Comparison of ENCODE assay signal across 16 mouse cellular contexts in genomic region chr1:188333936-188334335, GRCm38 (mm10).
DNase-seq lines count a peak whose midpoint lies in the region; ATAC-seq and TF ChIP-seq lines count a peak whose summit lies in the region.
"Had no signal": no experiment of that assay in that cellular context is flagged by ENCODE, and none has a peak within 500 bp of the region (broad histone marks: within the 10 kb centered on the region; RNA-seq: fewer than 3 reads in every experiment).

No protein-coding gene starts in this region.

- no peaks in the 10 kb centered on the region for H3K27me3 ChIP-seq in hindbrain, embryonic 13.5 days
- H3K27me3 ChIP-seq in hindbrain, embryonic 10.5 days (ENCODE audit: insufficient read depth, poor library complexity, severe bottlenecking): no peaks in the 10 kb centered on the region
- H3K27me3 ChIP-seq in midbrain, postnatal 0 days (ENCODE audit: insufficient read depth, low read length): no peaks in the 10 kb centered on the region
- no peaks in the 10 kb centered on the region for H3K27me3 ChIP-seq in midbrain, embryonic 15.5 days (replicated peaks)
- H3K27me3 ChIP-seq in neural tube, embryonic 15.5 days (replicated peaks): no peaks in the 10 kb centered on the region
- H3K27me3 ChIP-seq: intestine, embryonic 15.5 days; limb, embryonic 15.5 days; liver, embryonic 15.5 days had no signal

- no peak overlapping the region for H3K4me3 ChIP-seq in hindbrain, embryonic 13.5 days
- H3K4me3 ChIP-seq in hindbrain, embryonic 10.5 days: no peak overlapping the region
- no peak overlapping the region for H3K4me3 ChIP-seq in midbrain, postnatal 0 days (ENCODE audit: low read depth, low read length)
- no peak overlapping the region for H3K4me3 ChIP-seq in midbrain, embryonic 15.5 days
- no peak overlapping the region for H3K4me3 ChIP-seq in neural tube, embryonic 15.5 days (replicated peaks)
- H3K4me3 ChIP-seq: heart, adult 2 months; intestine, embryonic 15.5 days; limb, embryonic 15.5 days; liver, embryonic 15.5 days had no signal

- H3K36me3 ChIP-seq in hindbrain, embryonic 13.5 days: no peaks in the 10 kb centered on the region
- H3K36me3 ChIP-seq in hindbrain, embryonic 10.5 days: no peaks in the 10 kb centered on the region
- no peaks in the 10 kb centered on the region for H3K36me3 ChIP-seq in midbrain, postnatal 0 days (ENCODE audit: insufficient read depth, low read length)
- H3K36me3 ChIP-seq in midbrain, embryonic 15.5 days (replicated peaks): no peaks in the 10 kb centered on the region
- no peaks in the 10 kb centered on the region for H3K36me3 ChIP-seq in neural tube, embryonic 15.5 days
- H3K36me3 ChIP-seq: intestine, embryonic 15.5 days; limb, embryonic 15.5 days; liver, embryonic 15.5 days had no signal

- H3K4me1 ChIP-seq in hindbrain, embryonic 13.5 days (replicated peaks): no peaks in the 10 kb centered on the region
- H3K4me1 ChIP-seq in hindbrain, embryonic 10.5 days (replicated peaks): peaks cover 10% of the 10 kb centered on the region; the same call in 1 of the 2 replicates
- no peaks in the 10 kb centered on the region for H3K4me1 ChIP-seq in midbrain, postnatal 0 days (ENCODE audit: insufficient read depth, low read length)
- no peaks in the 10 kb centered on the region for H3K4me1 ChIP-seq in midbrain, embryonic 15.5 days
- no peaks in the 10 kb centered on the region for H3K4me1 ChIP-seq in neural tube, embryonic 15.5 days
- H3K4me1 ChIP-seq: intestine, embryonic 15.5 days; limb, embryonic 15.5 days; liver, embryonic 15.5 days had no signal

- H3K4me2 ChIP-seq in hindbrain, embryonic 13.5 days: no peak overlapping the region
- no peak overlapping the region for H3K4me2 ChIP-seq in midbrain, postnatal 0 days (ENCODE audit: low read depth, low read length, poor library complexity, severe bottlenecking)
- H3K4me2 ChIP-seq in midbrain, embryonic 15.5 days: no peak overlapping the region
- no peak overlapping the region for H3K4me2 ChIP-seq in neural tube, embryonic 15.5 days
- H3K4me2 ChIP-seq: intestine, embryonic 15.5 days; limb, embryonic 15.5 days; liver, embryonic 15.5 days had no signal

- 71% methylated on average over 2 of the region's 2 CpGs for WGBS in hindbrain, embryonic 13.5 days
- 92% methylated on average over 2 of the region's 2 CpGs for WGBS in hindbrain, embryonic 10.5 days
- WGBS in midbrain, postnatal 0 days: 73% methylated on average over 2 of the region's 2 CpGs
- 84% methylated on average over 2 of the region's 2 CpGs for WGBS in midbrain, embryonic 15.5 days
- WGBS in neural tube, embryonic 15.5 days: 55% methylated on average over 2 of the region's 2 CpGs

- H3K9me3 ChIP-seq in hindbrain, embryonic 13.5 days: no peaks in the 10 kb centered on the region
- H3K9me3 ChIP-seq in hindbrain, embryonic 10.5 days: no peaks in the 10 kb centered on the region
- no peaks in the 10 kb centered on the region for H3K9me3 ChIP-seq in midbrain, postnatal 0 days (ENCODE audit: low read length)
- no peaks in the 10 kb centered on the region for H3K9me3 ChIP-seq in midbrain, embryonic 15.5 days
- H3K9me3 ChIP-seq in neural tube, embryonic 15.5 days (replicated peaks): no peaks in the 10 kb centered on the region
- H3K9me3 ChIP-seq: intestine, embryonic 15.5 days; limb, embryonic 15.5 days; liver, embryonic 15.5 days had no signal

- peak; percentile 61; the same call in 1 of the 2 replicates for ATAC-seq in hindbrain, embryonic 13.5 days (ENCODE audit: low FRiP score)
- no peak for ATAC-seq in midbrain, postnatal 0 days (ENCODE audit: low FRiP score)
- ATAC-seq in midbrain, embryonic 15.5 days (replicated peaks): no peak
- peak; percentile 68; the same call in 1 of the 2 replicates for ATAC-seq in neural tube, embryonic 15.5 days (ENCODE audit: low FRiP score)
- ATAC-seq: intestine, embryonic 15.5 days; lung, postnatal 0 days; midbrain, embryonic 16.5 days had no signal

- no peak overlapping the region for H3K27ac ChIP-seq in hindbrain, embryonic 13.5 days
- H3K27ac ChIP-seq in hindbrain, embryonic 10.5 days: no peak overlapping the region
- no peak overlapping the region for H3K27ac ChIP-seq in midbrain, postnatal 0 days (ENCODE audit: low read depth, low read length)
- no peak overlapping the region for H3K27ac ChIP-seq in midbrain, embryonic 15.5 days
- 0 out of 2 replicates have a peak overlapping the region, but pooled peaks have one; percentile 42 for H3K27ac ChIP-seq in neural tube, embryonic 15.5 days (replicated peaks)
- H3K27ac ChIP-seq: heart, adult 2 months; intestine, embryonic 15.5 days; limb, embryonic 15.5 days; liver, embryonic 15.5 days had no signal

- DNase-seq in hindbrain, embryonic 10.5 days (ENCODE audit: low spot score): no peak
- peak; percentile 66 for DNase-seq in midbrain, postnatal 0 days (ENCODE audit: low spot score)
- DNase-seq in cerebellum, postnatal 14 days: peak; percentile 67 to 78
- no peak for DNase-seq in urinary bladder, adult 2 months (ENCODE audit: low spot score)
- DNase-seq: heart, adult 2 months; heart, postnatal 36 days; kidney, postnatal 36 days; thymus, postnatal 25 days had no signal

- no peak overlapping the region for H3K9ac ChIP-seq in hindbrain, embryonic 13.5 days
- no peak overlapping the region for H3K9ac ChIP-seq in midbrain, postnatal 0 days (replicated peaks; ENCODE audit: low read length, poor library complexity, severe bottlenecking)
- no peak overlapping the region for H3K9ac ChIP-seq in midbrain, embryonic 15.5 days
- H3K9ac ChIP-seq in neural tube, embryonic 15.5 days (replicated peaks): no peak overlapping the region
- H3K9ac ChIP-seq: intestine, embryonic 15.5 days; limb, embryonic 15.5 days; liver, embryonic 15.5 days had no signal

- TF ChIP-seq CTCF in midbrain, postnatal 0 days (IDR thresholded peaks at IDR 0.05): no peak

Comparison
In these comparisons a context has a peak if more than half of its experiments do, and no peak if none do; other contexts are left out.
1. ATAC-seq: peak in hindbrain, embryonic 13.5 days (single experiment) and neural tube, embryonic 15.5 days (single experiment); none in midbrain, postnatal 0 days (single experiment) and midbrain, embryonic 15.5 days (single experiment).
2. DNase-seq: peak in midbrain, postnatal 0 days (single experiment) and cerebellum, postnatal 14 days (2 of 2); none in hindbrain, embryonic 10.5 days (single experiment) and urinary bladder, adult 2 months (single experiment).